Mouse (Mus musculus): ENCODE data around the gene Ift88.

Gene Ift88

GRCm38 (mm10) chr14:57423432-57424211 is at the start of gene Ift88:
TSS of gene Ift88 (plus strand) at chr14:57424062.
- DNase-seq (ENCODE audit: low read depth) = peak; percentile 83

GRCm38 (mm10) chr14:57375205-57375604 is 48.7 kb upstream of the Ift88 start:
- DNase-seq (ENCODE audit: low read depth) = no peak

- DNase-seq (ENCODE audit: low read depth) = no peak
Measured at GRCm38 (mm10) chr14:57376016-57376415, 47.8 kb upstream of the Ift88 start.

DNA sequence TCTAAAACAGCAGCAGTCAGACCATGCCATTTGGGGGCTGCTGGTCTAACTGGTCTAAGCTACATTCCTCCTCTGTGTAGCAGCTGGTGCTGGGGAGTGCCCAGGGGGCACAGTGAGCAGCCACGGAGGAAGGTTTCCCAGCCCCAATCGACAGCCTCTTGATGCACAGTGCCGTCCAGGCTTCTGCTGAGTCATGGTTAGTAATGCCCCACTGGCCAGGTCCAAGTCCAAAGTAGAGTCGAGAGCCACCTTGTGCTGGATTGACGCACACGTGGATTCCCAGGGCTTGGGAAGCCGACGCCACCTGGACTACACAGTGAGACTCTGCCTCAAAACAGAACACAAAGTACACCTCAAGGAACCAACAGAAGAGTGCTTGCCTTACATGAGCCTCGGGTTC is 46.9 kb upstream of the Ift88 start:
- no peak for DNase-seq (ENCODE audit: low read depth)

DNA sequence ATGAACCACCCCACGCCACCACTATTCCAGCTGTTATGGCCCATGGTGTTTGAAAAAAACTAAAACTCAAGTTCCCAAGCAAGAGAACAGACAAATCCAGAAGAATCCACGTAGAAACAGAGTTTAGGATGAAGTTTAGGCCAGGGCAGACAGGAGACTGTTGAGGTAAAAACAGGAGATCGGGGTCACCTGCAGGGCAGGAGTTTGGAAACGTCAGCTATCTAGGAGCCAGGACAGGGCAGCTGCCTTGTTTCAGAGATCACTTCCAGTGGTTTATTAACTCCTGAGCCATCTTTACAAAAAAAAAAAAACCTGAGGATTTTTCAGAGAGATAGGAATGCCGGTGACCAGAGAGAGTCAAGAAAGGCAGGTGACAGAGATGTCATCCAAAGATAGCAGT is 46.3 kb upstream of the Ift88 start:
- no peak for DNase-seq (ENCODE audit: low read depth)

DNA sequence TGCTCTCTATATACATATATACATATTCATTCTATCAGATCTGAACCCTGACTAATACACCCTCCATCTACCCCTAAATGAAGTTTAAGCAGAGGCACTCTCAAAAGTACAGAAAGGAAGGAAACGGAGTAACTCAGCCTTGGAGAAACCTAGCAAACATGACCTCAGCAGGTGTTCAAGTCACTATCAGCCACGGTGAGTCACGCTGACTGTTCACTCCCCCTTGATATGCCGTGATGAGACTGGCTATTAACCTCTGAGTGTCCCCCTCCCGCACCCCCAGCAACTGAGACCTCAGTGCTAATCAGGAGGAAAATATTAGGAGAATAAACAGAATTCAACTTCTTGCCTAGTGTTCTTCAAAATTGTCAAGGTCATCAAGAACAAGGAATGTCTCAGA is 38.2 kb upstream of the Ift88 start:
- no peak for DNase-seq (ENCODE audit: low read depth)

GRCm38 (mm10) chr14:57386758-57387561 is 36.9 kb upstream of the Ift88 start:
- no peak for DNase-seq (ENCODE audit: low read depth)

- DNase-seq (ENCODE audit: low read depth) = no peak
Measured at GRCm38 (mm10) chr14:57391621-57392020, 32.2 kb upstream of the Ift88 start.

GRCm38 (mm10) chr14:57392278-57392677 is 31.6 kb upstream of the Ift88 start:
- no peak for DNase-seq (ENCODE audit: low read depth)

GRCm38 (mm10) chr14:57395470-57395869 is 28.4 kb upstream of the Ift88 start:
- DNase-seq (ENCODE audit: low read depth) = no peak

DNA sequence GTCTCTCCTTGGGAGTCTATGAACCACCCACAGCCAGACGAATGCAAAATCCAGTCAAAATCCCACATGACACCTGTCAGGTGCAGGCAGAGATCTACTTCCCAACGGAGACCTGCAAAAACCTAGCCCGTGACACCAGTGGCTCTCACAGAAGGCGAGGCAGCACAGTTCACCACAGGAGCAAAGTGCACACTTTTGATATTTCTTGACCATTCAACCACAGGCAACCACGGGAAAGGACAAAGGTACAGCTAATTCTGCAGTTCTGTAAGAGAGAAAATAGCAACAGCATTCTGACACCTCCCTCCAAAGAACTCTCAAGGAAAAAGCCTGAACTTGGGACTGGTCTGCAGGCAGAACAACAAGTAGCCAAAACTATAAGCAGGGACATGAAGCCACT is 26.6 kb upstream of the Ift88 start:
- no peak for DNase-seq (ENCODE audit: low read depth)

GRCm38 (mm10) chr14:57398065-57398757 is 25.7 kb upstream of the Ift88 start, which contains the start of gene Cryl1:
TSS of gene Cryl1 (minus strand) at chr14:57398529.
- peak; percentile 84 for DNase-seq (ENCODE audit: low read depth)

DNA sequence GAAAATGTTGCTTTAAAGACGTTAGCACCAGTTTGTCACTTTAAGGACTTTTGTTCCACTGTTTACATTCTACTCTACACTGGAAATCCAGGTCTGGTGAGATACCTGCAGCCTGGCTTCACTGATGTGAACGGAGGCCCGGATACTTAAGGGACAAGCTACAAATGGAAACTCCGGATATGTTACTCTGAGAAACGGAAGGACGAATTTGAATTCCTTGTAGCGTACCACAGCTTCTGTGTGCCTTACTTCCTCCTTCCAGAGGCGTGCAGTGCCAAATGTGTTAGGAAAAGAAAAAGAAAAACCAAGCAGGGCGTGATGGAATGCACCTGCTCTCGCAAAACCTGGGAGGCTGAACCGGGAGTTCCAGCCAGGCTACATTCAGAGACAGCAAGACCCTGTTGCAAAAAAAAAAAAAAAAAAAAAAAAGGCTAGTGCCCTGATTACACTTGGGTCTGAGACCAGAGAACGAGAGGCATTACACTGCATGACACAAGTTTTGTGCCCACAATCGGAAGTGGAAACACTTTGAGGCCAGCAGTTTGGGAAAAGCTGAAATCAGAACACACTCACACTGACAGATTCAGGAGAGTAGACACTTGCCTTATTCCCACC is 24.9 kb upstream of the Ift88 start:
- DNase-seq (ENCODE audit: low read depth) = no peak

DNA sequence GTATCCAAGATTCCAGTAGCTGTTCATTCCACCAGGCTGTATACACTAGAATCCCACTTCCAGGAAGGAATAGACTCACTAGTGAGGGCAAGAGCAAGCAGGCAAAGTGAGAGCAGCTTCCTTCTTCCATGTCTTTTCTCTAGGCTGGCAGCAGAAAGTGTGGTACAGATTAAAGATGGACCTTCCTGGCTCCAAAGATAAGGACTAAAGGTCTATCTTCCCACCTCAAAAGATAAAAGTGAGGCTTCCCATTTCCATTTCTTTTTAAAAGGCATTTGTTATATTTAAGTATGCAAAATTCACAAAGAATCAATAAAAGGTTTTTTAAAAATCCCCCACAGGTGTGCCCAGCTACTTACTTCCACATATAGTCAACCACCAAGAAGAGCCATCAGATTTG is 21.0 kb upstream of the Ift88 start:
- DNase-seq (ENCODE audit: low read depth) = no peak

- DNase-seq (ENCODE audit: low read depth) = no peak
Measured at GRCm38 (mm10) chr14:57407039-57407987, 16.5 kb upstream of the Ift88 start.

DNA sequence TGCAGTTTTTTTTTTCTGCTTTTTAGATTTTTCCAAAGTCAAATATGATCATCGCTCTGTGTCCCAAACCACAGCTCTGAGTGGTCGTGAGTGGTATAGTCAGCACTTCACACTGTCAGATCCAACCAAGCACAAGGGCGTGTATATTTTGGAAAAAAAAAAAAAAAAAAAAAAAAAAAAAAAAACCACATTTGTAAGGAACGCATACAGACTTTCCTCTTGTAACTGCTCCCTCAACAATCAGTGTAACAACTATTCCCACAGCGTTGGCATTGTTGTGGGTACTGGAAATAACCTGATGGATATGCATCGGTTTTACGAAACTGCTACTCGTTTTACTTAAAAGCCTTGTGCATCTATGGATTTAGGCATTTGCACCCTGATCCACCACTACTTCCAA is 15.8 kb upstream of the Ift88 start:
- no peak for DNase-seq (ENCODE audit: low read depth)

DNA sequence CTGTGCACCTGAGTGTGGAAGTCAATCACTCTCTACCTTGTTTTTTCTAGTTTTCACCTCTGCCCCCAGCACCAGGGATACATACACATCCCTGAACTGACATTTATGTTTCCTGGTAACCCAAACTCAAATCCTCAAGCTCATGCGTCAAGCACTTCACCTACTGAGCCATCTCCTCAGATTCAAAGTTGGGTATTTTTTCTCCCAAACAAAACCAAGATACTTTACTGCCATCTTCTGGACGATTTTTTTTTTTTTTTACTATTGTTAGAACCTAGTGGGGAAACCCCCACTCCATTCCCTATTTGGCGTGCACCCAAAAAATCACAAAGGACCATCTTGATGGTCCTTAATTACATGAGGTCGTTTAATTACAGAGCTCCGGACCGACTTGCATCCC is 14.8 kb upstream of the Ift88 start:
- no peak for DNase-seq (ENCODE audit: low read depth)

GRCm38 (mm10) chr14:57412166-57412565 is 11.7 kb upstream of the Ift88 start:
- DNase-seq (ENCODE audit: low read depth) = no peak

DNA sequence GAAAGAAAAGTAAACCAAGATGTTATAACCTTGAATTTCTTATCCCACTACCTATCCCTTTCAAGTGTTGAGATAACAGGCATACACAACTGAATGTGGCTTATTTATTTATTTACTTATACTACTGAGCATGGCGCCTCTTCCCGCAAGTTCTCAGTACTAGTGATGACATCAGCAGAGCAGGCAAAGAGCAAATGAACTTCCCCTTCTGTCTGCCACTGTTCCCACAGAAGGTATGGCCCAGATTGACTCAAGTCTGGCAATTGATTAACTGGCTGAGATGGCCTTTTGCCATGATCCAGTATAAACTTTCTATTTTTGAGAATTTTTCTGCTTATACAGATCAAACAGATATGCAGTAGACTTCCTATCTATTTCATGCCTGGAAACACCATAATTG is 6.7 kb upstream of the Ift88 start:
- DNase-seq (ENCODE audit: low read depth) = no peak

DNA sequence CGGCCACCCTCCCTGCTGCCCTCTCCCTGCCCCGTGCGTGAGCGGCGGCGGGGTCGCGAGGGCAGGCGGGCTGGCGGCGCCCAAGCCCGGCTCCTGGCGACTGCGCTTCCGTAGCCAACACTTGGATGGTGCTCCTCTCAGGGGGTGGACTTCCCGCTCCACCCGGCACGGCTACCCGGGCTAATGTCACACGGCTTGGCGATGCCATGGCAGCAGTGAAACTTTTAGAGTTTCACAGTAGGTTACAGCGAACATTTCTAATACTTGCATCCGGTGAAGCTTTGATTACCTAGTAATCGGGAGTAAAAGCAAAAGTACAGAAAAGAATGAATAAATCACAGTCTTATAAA is 325 bp downstream of the Ift88 start:
- no peak for DNase-seq (ENCODE audit: low read depth)

- no peak for DNase-seq (ENCODE audit: low read depth)
Measured at GRCm38 (mm10) chr14:57430451-57430850, 6.6 kb downstream of the Ift88 start.

Measured in fibroblast of lung, adult 2 months (primary cell).